ENCODE assay signal across 9 mouse cellular contexts in the genomic region with DNA sequence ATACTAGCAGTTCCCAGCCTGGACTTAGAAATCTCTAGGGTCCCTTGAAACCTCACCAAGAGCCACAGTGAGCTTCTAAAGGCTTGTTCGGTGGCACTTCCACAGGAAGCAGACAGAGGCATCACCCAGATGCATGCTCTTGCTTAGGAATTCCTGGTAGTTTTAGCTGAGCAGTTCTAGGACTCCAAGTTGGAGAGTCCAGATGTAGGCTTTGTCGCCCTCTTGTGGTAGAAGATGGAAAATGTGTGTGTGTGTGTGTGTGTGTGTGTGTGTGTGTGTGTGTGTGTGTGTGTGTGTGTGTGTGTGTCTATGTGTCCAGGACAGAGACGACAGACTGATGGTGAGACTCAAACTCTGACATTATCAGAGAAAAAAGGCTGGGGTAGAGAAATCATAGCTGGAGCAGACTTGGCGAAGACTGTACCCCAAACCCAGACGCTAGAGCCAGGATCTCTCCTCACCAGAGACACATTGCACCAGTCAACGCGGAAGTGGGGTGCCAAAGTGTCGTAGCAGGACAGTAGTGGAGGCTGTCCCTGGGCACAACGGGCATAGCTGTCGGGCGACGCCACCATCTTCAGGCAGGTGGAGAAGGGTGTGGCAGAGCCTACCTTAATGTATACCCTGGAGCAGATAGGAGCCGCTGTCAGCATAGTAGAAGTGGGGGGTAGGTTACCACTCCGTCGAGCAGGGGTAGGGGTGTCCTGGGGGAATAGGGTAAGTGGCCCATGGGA. TPM values are rescaled to one million over a fixed set of nuclear protein-coding genes. Genes with fewer than 3 reads are reported as not detected.
A peak's percentile ranks its signal among the peaks of the same experiment; 100 is the strongest.
DNase-seq lines count a peak whose midpoint lies in the region; ATAC-seq lines count a peak whose summit lies in the region.
"Had no signal": no experiment of that assay in that cellular context is flagged by ENCODE, and none has a peak within 500 bp of the region (broad histone marks: within the 10 kb centered on the region; RNA-seq: fewer than 3 reads in every experiment).

No protein-coding gene starts in this region.

- peak; percentile 61 for DNase-seq in liver
- DNase-seq in liver, embryonic 11.5 days (ENCODE audit: low spot score), result no peak
- DNase-seq in adrenal gland, adult 8-10 months, result peak; percentile 39
- peak; percentile 77 to 79 for DNase-seq in heart, postnatal 36 days
- DNase-seq in layer of hippocampus, postnatal 10 days (ENCODE audit: low spot score in 2 of 2), result peak; percentile 85
- DNase-seq in spleen, postnatal 4 days (ENCODE audit: low spot score in 2 of 2), result peak; percentile 55 to 82

- H3K27ac ChIP-seq in liver, embryonic 11.5 days (ENCODE audit: low read depth, low read length), result no peak overlapping the region
- H3K27ac ChIP-seq in embryonic facial prominence, embryonic 15.5 days (replicated peaks), result no peak overlapping the region
- H3K27ac ChIP-seq: macrophage had no signal

- no peaks in the 10 kb centered on the region for H3K9me3 ChIP-seq in liver, embryonic 11.5 days (ENCODE audit: control insufficient read depth, low read length)
- H3K9me3 ChIP-seq in embryonic facial prominence, embryonic 15.5 days (replicated peaks), result no peaks in the 10 kb centered on the region

- H3K4me3 ChIP-seq in liver, embryonic 11.5 days (ENCODE audit: low read depth, low read length), result no peak overlapping the region
- no peak overlapping the region for H3K4me3 ChIP-seq in embryonic facial prominence, embryonic 15.5 days (replicated peaks)

- ATAC-seq in liver, embryonic 11.5 days (replicated peaks; ENCODE audit: low FRiP score), result no peak; the same call in 1 of the 2 replicates
- peak; percentile 34; the same call in 1 of the 2 replicates for ATAC-seq in embryonic facial prominence, embryonic 15.5 days (ENCODE audit: insufficient number of reproducible peaks, low FRiP score, low TSS enrichment, low read depth)
- ATAC-seq in megakaryocyte-erythroid progenitor cell, adult 5-6 weeks (replicated peaks; ENCODE audit: low FRiP score, low TSS enrichment, poor library complexity, severe bottlenecking), result peak; percentile 47; the same call in 1 of the 2 replicates

- 56% methylated on average over 15 of the region's 15 CpGs for WGBS in liver, embryonic 11.5 days
- 56% methylated on average over 15 of the region's 15 CpGs for WGBS in embryonic facial prominence, embryonic 15.5 days

- H3K4me2 ChIP-seq in liver, embryonic 11.5 days, result no peak overlapping the region
- no peak overlapping the region for H3K4me2 ChIP-seq in embryonic facial prominence, embryonic 15.5 days (replicated peaks)

- H3K27me3 ChIP-seq in liver, embryonic 11.5 days (replicated peaks; ENCODE audit: control insufficient read depth, insufficient read depth, low read length), result peaks cover 2% of the 10 kb centered on the region; the same call in 1 of the 2 replicates
- no peaks in the 10 kb centered on the region for H3K27me3 ChIP-seq in embryonic facial prominence, embryonic 15.5 days

- no peak overlapping the region for H3K9ac ChIP-seq in liver, embryonic 11.5 days (ENCODE audit: low read depth, low read length)
- H3K9ac ChIP-seq in embryonic facial prominence, embryonic 15.5 days, result no peak overlapping the region

- intact Hi-C loops in heart, postnatal 36 days (cut with DNase I), result loop anchor here (1.0 kb wide), 2 partner anchors 31 to 104 kb away; no protein-coding TSS in a partner anchor

- H3K4me1 ChIP-seq in liver, embryonic 11.5 days (replicated peaks; ENCODE audit: control insufficient read depth, insufficient read depth, low read length), result no peaks in the 10 kb centered on the region
- 0 out of 2 replicates have a peak, but pooled peaks cover 6% of the 10 kb centered on the region for H3K4me1 ChIP-seq in embryonic facial prominence, embryonic 15.5 days

- no peaks in the 10 kb centered on the region for H3K36me3 ChIP-seq in liver, embryonic 11.5 days (ENCODE audit: control insufficient read depth, insufficient read depth, low read length)
- H3K36me3 ChIP-seq in embryonic facial prominence, embryonic 15.5 days, result no peaks in the 10 kb centered on the region

RNA-seq across cellular contexts. Expression of gene Hils1, which starts 3.0 kb away (rescaled TPM):
- not detected in 2 replicates for polyA plus RNA-seq in liver, embryonic 11.5 days (2014; fragmentation: Nextera tagmentation; extraction: Ambion mirVana)
- total RNA-seq in adrenal gland, adult 8-10 months (2022), result not detected
- polyA plus RNA-seq in embryonic facial prominence, embryonic 15.5 days (2015; fragmentation: Nextera tagmentation; extraction: Ambion mirVana), result 0.25 TPM in 1 of 2 replicates, not detected in the other
- total RNA-seq in heart, postnatal 36 days (2021), result not detected
- total RNA-seq in layer of hippocampus, postnatal 10 days (2021), result not detected
- not detected in 2 replicates for total RNA-seq in megakaryocyte-erythroid progenitor cell, adult 5-6 weeks (2014; fragmentation: Nextera tagmentation)
- not detected in 2 replicates for total RNA-seq in megakaryocyte-erythroid progenitor cell, adult 5-6 weeks (2017)
- polyA plus RNA-seq: macrophage had no signal

RNA-seq across cellular contexts. Expression of gene Sgca, which starts 5.8 kb away (rescaled TPM):
- 0.22 and 0.30 TPM in 2 replicates for polyA plus RNA-seq in liver, embryonic 11.5 days (2014; fragmentation: Nextera tagmentation; extraction: Ambion mirVana)
- not detected for total RNA-seq in adrenal gland, adult 8-10 months (2022)
- 11.7 and 14.6 TPM in 2 replicates for polyA plus RNA-seq in embryonic facial prominence, embryonic 15.5 days (2015; fragmentation: Nextera tagmentation; extraction: Ambion mirVana)
- 100 to 1,000 TPM; 185 to 189 TPM for total RNA-seq in heart, postnatal 36 days (2021)
- under 1 TPM; 0.66 to 0.78 TPM for total RNA-seq in layer of hippocampus, postnatal 10 days (2021)
- total RNA-seq in megakaryocyte-erythroid progenitor cell, adult 5-6 weeks (2014; fragmentation: Nextera tagmentation), result not detected in 2 replicates
- not detected in 2 replicates for total RNA-seq in megakaryocyte-erythroid progenitor cell, adult 5-6 weeks (2017)
- polyA plus RNA-seq: macrophage had no signal

RNA-seq across cellular contexts. Expression of gene Ppp1r9b, which starts 20.5 kb away (rescaled TPM):
- polyA plus RNA-seq in liver, embryonic 11.5 days (2014; fragmentation: Nextera tagmentation; extraction: Ambion mirVana), result 21.9 and 27.9 TPM in 2 replicates
- 100 to 1,000 TPM; 116 to 149 (median 131) TPM for total RNA-seq in adrenal gland, adult 8-10 months (2022)
- 11.0 and 12.8 TPM in 2 replicates for polyA plus RNA-seq in embryonic facial prominence, embryonic 15.5 days (2015; fragmentation: Nextera tagmentation; extraction: Ambion mirVana)
- total RNA-seq in heart, postnatal 36 days (2021), result 10 to 100 TPM; 46.3 to 50.8 TPM
- 100 to 1,000 TPM; 501 TPM for total RNA-seq in layer of hippocampus, postnatal 10 days (2021)
- total RNA-seq in megakaryocyte-erythroid progenitor cell, adult 5-6 weeks (2014; fragmentation: Nextera tagmentation), result 121 and 137 TPM in 2 replicates
- 174 and 229 TPM in 2 replicates for total RNA-seq in megakaryocyte-erythroid progenitor cell, adult 5-6 weeks (2017)

RNA-seq across cellular contexts. Expression of gene Col1a1, which starts 34.4 kb away (rescaled TPM):
- polyA plus RNA-seq in liver, embryonic 11.5 days (2014; fragmentation: Nextera tagmentation; extraction: Ambion mirVana), result 191 and 221 TPM in 2 replicates
- total RNA-seq in adrenal gland, adult 8-10 months (2022), result 10 to 100 TPM; 25.9 to 57.5 (median 32.5) TPM
- 4,177 and 4,242 TPM in 2 replicates for polyA plus RNA-seq in embryonic facial prominence, embryonic 15.5 days (2015; fragmentation: Nextera tagmentation; extraction: Ambion mirVana)
- total RNA-seq in heart, postnatal 36 days (2021), result 100 to 1,000 TPM; 144 to 156 TPM
- 10 to 100 TPM; 60.6 to 66.1 TPM for total RNA-seq in layer of hippocampus, postnatal 10 days (2021)
- total RNA-seq in megakaryocyte-erythroid progenitor cell, adult 5-6 weeks (2014; fragmentation: Nextera tagmentation), result not detected in 2 replicates
- not detected in 2 replicates for total RNA-seq in megakaryocyte-erythroid progenitor cell, adult 5-6 weeks (2017)

RNA-seq across cellular contexts. Expression of gene Samd14, which starts 39.3 kb away (rescaled TPM):
- polyA plus RNA-seq in liver, embryonic 11.5 days (2014; fragmentation: Nextera tagmentation; extraction: Ambion mirVana), result 55.8 and 57.8 TPM in 2 replicates
- 1 to 10 TPM; 3.9 to 9.1 (median 5.6) TPM for total RNA-seq in adrenal gland, adult 8-10 months (2022)
- 29.7 and 33.9 TPM in 2 replicates for polyA plus RNA-seq in embryonic facial prominence, embryonic 15.5 days (2015; fragmentation: Nextera tagmentation; extraction: Ambion mirVana)
- total RNA-seq in heart, postnatal 36 days (2021), result 1 to 10 TPM; 1.2 to 1.3 TPM
- 100 to 1,000 TPM; 107 TPM for total RNA-seq in layer of hippocampus, postnatal 10 days (2021)
- total RNA-seq in megakaryocyte-erythroid progenitor cell, adult 5-6 weeks (2014; fragmentation: Nextera tagmentation), result 69.9 and 89.1 TPM in 2 replicates
- total RNA-seq in megakaryocyte-erythroid progenitor cell, adult 5-6 weeks (2017), result 29.0 and 30.8 TPM in 2 replicates

Comparison
In these comparisons a context has a peak if more than half of its experiments do, and no peak if none do; other contexts are left out.
1. RNA of gene Sgca, which starts 5.8 kb away (total RNA-seq): 185 to 189 TPM in heart, postnatal 36 days; 0.66 to 0.78 TPM in layer of hippocampus, postnatal 10 days, not detected in adrenal gland, adult 8-10 months and not detected in megakaryocyte-erythroid progenitor cell, adult 5-6 weeks; every median in the first group is over 100 times any median in the second.